Mouse (Mus musculus): ENCODE results near the gene Usf2.
"Not testable (repeated sequence)": the region's sequence is repeated elsewhere in the genome, so short reads cannot be mapped to it uniquely, and the experiment has no call there.

The Usf2 gene

DNA sequence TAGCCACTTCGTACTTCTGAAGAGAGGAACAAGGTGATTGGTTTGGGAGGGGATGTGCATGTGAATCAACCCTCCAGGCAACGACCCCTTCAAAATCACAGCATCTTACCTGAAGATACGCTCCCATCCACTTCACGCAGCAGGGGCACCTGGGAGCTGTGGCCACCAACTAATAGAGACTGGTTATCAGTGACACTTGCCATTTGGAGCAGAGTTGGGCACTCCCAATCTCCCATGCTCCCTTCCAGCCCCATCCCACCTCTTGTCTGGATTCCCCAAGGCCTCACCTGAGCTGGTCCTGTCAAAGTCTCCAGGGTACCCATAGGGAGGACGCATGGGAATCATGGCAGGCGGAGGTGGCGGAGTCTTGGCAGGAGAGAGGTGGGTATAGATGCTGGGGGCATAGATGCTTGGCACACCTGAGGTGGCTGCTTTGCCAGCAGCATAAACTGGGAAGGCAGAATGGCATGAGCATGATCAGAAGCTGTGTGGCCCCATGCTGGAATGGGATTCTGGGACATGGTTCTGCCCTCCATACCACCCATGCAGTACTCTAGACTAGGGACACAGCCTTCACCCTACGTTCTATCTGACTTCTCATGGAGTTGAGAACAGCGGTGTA lies 2.4 kb upstream of the Usf2 start:
- in situ Hi-C loops (cut with MboI; ENCODE audit: low sequenced_read_pairs) = no loop called here

DNA sequence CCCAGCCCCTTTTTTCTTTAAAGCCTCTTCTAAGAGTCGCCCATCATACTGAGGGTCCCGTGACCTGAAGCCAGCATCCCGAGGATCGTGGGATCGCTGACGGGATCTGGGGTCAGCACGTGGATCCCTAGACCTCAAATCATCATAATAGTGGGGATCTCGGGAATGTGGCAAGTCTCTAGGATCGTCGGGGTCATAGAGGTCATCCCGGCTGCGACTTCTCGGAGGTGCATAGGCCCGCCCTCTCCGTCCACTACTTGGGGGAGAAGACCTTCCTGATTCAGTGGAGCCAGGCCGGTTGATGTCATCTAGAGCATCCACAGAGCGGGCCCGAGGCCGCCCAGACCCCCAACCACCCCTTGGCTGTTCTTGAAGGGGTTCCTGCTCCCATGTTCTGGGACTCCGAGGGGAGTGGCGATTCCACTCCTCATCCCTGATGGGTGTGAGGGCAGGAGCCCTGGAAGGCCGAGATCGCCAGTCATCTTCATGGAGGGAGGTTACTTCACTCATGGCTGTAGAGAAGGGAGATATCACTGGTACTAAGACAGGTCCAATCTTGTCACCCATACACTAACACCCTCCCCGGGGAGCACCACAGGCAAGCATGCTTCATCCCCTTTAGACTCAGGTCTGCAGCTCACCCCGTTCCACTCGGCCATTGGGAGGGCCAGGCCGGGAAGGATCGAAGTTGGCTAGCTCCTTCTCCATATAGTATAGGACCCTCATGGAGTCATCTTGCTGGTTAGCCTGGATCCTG lies 1.7 kb upstream of the Usf2 start:
- in situ Hi-C loops (cut with MboI; ENCODE audit: low sequenced_read_pairs) = no loop called here

DNA sequence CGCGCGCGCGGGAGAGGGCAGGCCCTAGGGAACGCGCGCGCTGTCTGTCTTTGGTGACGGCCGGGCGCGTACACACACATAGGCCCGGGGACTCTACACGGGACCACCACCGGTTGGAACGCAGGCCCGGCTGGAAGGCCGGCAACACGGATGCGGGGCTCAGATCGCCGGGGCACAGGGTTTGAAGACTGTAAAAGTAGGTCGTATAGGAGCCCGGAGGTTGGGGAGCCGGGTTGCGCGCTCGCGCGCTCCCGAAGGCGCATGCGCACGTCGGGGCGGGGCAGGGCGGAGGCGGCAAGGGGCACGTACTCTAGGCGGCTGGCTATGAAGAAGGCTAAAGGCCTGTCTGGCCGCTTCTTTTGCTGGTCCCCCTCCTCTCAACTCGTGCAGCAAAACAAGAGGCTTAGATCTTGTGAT lies 772 bp upstream of the Usf2 start:
- in situ Hi-C loops (cut with MboI; ENCODE audit: low sequenced_read_pairs) = no loop called here

DNA sequence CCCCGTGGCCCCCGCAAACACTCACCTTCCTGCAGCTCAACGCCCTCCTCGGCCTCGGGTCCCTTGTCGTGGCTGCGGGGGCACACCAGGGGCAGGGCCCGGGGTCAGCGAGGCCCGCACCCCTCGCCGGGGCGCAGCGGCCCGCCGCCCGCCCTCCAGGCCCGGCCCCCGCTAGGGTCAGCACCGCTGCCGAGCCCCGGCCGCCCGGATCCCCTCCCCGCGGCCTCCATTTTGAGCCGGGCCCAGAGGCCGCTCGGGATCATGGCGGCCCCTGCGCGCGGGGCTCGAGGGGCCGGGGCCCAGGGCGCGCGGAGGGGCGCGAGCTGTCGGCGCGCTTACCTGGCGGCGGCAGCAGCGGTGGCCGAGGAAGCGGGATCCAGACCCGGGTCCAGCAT lies 249 bp downstream of the Usf2 start:
- in situ Hi-C loops (cut with MboI; ENCODE audit: low sequenced_read_pairs) = no loop called here

DNA sequence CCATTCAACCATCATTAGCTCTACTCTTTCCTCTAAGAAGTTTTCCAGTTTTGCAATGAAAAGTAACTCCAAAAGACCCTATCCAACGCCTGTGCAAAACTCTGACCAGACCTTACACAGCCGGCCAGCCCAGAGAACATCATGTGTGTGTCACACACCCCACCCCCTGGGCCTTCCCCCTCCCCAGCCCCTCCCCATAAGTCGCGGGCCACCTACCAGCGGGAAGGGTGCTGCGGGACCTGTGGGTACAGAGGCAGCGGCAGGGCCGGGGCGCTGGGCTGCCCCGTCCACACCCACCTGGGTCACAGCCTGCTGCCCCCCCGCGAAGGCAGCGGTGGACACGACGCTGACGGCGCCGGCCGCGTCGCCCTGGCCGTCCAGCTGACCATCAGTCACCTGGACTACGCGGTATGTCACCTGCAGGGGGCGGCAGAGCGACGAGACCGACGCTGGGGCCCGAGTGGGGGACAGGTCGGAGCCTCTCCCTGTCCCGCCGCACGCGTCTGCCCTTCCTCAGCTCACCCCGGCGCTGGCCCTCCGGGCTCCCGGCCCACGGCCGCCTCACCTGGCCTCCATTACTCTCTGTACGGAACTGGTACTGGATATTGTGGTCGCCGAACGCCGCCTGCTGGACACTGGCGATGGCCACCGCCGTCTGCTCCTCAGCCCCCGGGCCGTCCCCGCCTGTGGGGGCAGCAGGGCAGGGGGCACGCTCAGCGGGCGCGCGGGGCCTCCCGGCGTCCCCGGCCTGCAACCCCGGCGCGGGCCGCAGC lies 833 bp downstream of the Usf2 start:
- in situ Hi-C loops (cut with MboI; ENCODE audit: low sequenced_read_pairs) = no loop called here

DNA sequence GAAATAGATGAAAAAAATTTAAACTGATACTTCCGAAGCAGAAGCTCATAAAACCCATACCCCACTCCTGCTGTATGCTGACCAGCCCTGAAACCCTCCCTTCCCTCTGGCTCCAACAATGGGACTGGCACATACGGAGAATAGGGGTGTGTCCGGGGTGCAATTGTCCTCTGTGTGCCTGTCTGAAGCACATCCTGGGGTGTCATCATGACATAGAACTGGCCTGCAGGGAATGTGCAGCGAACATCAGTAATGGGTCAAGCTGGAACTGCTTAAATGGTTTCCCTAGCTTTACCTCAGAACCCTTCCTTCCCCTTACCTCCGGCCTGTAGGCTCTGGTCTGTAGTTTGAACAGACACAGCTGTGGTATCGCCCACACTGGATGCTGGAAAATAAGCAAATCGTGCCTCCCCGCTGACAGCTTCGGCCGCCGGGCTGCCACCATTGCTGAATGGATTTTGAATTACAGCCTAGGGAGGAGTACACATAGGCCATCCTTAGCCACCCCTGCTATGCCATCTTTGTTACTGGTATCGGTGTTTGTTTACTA lies 1.6 kb downstream of the Usf2 start:
- in situ Hi-C loops (cut with MboI; ENCODE audit: low sequenced_read_pairs) = no loop called here

DNA sequence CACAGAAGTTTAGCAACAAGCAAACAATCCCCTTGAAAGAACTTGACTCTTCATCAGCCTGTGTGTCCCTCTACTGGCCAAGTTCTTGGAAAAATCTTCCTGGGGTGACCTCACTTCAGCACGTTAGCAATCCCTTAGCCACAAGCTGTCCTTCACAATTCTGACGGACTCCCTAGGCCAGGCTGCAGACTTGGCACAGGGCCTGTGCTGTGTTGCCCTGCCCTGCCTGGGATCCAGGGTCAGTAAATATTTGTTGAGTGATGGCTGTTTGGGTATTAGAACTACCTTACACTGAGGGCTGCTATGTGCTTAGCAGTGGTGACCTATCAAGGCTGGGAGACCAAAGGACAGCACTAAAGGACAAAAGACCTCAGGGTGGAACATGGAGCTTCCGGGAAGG lies 2.6 kb downstream of the Usf2 start:
- in situ Hi-C loops (cut with MboI; ENCODE audit: low sequenced_read_pairs) = no loop called here

DNA sequence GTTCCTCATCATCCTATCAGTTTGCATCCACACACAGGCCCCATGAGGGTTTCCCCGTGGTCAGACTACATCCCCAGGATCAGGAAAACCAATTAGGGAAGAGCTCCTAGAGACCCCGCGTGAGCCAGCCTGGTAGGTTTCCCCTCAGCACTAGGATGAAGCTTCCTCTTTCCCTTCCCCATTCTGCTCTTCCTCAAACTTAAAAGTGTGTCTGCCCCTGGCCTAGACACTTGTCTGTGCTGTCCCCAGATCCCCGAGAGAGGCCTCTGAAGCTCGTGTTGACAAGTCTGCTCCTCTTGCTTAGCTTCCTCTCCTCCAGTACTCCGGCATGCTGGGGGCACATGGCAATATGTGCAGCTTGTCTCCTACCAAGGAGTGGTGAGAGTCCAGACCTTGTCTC lies 3.1 kb downstream of the Usf2 start:
- in situ Hi-C loops (cut with MboI; ENCODE audit: low sequenced_read_pairs) = no loop called here

DNA sequence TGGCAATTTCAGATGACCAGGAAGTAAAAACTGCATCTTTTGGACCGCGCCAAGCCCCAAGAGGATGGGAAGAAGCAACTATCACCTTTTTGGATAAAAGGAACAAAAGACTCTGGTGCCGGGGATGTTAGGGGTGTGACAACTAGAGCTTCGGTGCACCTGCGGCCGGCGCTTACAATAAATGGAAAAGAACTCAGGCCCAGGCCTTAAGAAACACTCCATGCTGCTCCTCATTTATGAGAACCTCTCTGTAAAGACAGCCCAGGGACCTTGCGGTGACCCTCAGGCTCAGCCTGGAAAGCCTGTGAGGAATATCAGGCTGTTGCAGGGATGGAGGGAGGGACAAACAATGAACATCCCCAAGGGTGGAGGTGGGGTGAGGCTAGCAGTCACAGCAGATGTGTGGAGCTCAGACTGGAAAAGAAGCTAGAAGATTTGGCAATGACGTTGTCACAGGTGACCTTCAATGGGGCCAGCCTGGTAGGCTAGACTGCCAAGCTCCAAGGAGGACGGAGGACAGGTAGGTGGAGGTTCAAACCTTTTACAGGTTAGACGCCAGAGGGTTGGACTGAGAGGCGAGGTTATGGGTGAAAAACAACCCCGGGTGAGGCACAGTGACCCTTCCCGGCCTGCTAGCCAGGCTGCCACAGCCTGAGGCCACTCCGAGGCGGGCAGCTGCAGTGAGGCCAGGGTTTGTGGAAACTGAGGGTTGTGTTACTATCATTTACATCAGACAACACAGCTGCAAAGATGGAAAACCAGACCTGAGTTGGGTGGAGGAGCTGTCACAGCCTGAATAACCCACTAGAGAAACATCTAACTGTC lies 4.0 kb downstream of the Usf2 start:
- in situ Hi-C loops (cut with MboI; ENCODE audit: low sequenced_read_pairs) = no loop called here

DNA sequence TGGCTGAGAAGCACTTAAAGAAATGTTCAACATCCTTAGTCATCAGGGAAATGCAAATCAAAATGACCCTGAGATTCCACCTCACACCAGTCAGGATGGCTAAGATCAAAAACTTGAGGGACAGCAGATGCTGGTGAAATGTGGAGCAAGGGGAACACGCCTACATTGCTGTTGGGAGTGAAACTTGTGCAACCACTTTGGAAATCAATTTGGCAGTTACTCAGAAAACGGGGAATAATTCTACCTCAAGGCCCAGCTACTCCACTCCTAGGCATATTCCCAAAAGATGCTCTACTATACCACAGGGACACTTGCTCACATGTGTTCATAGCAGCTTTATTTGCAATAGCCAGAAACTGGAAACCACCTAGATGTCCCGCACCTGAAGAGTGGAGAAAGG lies 6.7 kb downstream of the Usf2 start:
- in situ Hi-C loops (cut with MboI; ENCODE audit: low sequenced_read_pairs) = not testable (repeated sequence)

DNA sequence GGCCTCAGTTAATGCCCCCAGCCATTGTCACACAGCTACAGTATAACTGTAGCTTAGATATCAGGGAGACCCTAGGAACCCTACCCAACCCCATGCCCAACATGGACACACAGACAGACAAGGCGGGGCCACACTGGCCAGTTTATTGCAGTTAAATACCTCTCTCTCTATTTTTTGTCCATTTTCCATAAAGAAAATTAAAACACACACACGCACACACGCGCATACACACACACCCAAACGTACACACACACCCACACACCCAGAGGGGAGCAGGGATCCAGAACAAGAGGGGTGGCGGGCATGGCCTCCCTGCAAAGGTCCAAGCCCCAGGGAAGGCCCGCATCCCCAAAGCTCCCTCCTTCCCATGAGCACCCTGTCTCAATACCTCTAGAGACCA lies 10.7 kb downstream of the Usf2 start:
- in situ Hi-C loops (cut with MboI; ENCODE audit: low sequenced_read_pairs) = no loop called here

DNA sequence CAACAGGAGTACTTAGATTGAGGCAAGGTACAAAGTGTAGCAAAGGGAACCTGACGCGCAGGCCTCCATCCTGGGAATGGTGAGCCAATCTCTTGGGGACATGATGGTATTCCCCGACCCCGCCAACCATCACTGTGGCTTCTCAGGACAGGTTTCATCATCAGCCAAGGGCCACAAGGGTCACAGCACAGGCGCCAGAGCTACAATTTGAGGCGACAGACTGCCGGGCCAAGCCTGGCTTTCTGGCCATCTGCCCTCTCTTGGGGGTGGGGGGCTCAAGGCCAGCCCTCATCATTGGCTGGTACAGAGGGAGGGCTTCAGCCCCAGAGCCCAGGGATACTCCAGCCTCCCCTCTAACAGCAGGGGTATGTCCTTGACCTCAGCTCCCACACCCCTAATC lies 11.1 kb downstream of the Usf2 start:
- in situ Hi-C loops (cut with MboI; ENCODE audit: low sequenced_read_pairs) = not testable (repeated sequence)

DNA sequence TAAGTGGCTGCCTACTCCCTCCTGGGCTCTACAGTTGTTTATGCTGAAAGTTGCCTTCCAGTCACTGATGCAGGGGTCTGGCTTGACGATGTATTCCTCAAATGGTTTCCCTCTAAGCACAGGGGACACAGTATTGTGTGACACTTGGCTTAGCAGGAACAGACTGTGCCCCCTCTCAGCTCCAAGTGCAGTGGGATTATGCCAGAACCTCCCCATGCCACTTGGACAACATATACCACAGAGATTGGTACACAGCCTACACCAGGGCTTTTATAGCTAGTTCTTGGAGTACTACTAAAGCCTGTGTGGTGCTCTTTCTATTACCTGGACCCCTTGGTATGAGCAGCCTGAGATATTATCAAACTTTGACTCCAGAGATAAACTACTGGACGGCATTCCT lies 11.9 kb downstream of the Usf2 start:
- in situ Hi-C loops (cut with MboI; ENCODE audit: low sequenced_read_pairs) = not testable (repeated sequence)

DNA sequence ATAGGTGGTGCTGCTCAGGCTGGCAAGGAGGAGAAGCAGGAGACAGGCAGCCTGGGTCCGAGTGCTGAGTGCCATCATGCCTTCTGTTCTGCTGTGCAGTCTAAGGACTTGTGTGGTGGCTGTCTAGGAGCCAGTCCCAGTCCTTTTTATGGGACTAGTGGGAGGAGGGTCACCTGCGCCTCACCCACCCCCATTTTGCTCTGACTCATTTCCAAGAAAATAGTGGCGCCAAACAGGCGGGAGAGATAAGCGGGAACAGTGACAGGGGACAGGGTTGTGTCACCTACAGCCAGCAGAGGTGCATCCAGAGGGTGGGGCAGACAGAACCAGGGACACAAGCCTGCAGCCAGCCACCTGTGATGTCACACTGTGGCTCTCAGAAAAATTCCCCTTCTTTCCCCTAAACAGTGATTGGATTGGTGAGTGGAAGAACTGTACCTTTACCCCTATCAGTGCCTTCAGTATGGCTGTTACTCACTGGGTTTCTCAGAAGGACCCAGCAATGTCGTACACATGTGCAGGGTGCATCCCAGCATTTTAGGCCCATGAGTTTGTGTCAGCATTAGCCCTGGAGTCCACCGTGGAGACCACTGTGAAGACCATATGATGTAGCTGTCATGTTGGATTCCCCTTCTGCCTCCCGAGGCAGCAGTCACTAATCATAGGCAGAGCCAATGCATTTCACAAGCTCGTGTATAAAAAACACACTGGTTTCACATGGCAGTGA lies 12.5 kb downstream of the Usf2 start, which contains the start of gene Hamp:
TSS of gene Hamp (minus strand) at position 124 of the 727 bp plus-strand sequence.
- in situ Hi-C loops (cut with MboI; ENCODE audit: low sequenced_read_pairs) = no loop called here

DNA sequence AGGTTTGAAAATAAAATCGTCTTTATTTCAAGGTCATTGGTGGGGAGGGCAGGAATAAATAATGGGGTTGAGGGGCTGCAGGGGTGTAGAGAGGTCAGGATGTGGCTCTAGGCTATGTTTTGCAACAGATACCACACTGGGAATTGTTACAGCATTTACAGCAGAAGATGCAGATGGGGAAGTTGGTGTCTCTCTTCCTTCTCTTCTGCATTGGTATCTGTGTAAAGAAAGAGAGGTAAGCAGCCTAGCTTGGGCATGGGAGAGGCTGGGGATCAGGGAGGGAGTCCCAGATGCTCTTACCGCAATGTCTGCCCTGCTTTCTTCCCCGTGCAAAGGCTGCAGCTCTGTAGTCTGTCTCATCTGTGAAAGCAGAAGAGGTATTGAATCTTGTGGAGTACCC lies 14.2 kb downstream of the Usf2 start:
- in situ Hi-C loops (cut with MboI; ENCODE audit: low sequenced_read_pairs) = not testable (repeated sequence)

DNA sequence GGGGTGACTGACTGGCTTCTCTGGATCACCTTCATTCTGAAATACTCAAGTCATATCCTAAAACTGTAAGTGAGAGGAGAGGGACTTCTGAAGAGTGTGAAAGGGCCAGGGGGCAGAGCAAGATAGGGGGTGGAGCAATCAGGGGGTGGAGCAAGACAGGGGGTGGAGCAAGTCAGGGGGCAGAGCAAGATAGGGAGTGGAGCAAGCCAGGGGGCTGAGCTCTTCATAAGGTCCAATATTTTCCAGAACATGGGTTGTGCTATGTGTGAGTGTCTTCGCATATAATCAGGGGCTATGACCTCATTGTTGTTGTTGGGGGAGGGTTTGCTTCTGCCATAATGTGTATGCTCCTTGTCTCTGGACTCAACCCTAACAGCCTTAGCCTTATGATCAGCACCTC lies 16.5 kb downstream of the Usf2 start:
- in situ Hi-C loops (cut with MboI; ENCODE audit: low sequenced_read_pairs) = not testable (repeated sequence)

DNA sequence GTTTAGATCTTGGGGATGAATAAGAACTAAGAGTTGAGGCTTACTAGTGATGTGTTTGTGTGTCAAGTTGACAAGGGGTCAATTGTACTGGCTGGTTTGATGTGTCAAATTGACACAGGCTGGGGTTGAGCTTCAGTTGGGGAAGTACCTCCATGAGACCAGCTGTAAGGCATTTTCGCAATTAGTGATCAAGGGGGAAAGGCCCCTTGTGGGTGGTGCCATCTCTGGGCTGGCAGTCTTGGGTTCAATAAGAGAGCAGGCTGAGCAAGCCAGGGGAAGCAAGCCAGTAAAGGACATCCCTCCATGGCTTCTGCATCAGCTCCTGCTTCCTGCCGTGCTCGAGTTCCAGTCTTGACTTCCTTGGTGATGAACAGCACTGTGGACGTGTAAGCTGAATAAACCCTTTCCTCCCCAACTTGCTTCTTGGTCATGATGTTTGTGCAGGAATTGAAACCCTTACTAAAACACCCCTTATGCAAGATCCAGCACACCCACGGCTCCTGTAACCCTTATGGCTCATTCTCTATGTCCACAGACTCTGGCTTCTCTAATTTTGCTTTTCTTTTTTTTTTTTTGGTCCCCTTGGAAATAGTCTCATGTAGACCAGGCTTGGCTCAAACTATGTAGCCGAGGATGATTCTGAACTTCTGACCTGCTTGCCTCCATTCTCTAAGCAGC lies 21.0 kb downstream of the Usf2 start:
- in situ Hi-C loops (cut with MboI; ENCODE audit: low sequenced_read_pairs) = not testable (repeated sequence)

DNA sequence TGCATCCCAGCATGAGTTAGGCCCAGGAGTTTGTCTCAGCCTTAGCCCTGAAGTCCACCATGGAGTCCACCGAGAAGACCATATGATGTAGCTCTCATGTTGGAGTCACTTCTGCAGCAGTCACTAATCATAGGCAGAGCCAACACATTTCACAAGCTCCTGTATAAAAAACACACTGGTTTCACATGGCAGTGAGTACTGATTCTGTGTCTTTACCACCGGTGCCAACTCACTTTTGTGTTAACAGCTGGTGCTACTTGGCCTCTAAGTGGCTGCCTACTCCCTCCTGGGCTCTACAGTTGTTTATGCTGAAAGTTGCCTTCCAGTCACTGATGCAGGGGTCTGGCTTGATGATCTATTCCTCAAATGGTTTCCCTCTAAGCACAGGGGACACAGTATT lies 32.0 kb downstream of the Usf2 start, which contains the start of gene Hamp2:
TSS of gene Hamp2 (minus strand) at position 101 of the 400 bp plus-strand sequence.
- in situ Hi-C loops (cut with MboI; ENCODE audit: low sequenced_read_pairs) = not testable (repeated sequence)

DNA sequence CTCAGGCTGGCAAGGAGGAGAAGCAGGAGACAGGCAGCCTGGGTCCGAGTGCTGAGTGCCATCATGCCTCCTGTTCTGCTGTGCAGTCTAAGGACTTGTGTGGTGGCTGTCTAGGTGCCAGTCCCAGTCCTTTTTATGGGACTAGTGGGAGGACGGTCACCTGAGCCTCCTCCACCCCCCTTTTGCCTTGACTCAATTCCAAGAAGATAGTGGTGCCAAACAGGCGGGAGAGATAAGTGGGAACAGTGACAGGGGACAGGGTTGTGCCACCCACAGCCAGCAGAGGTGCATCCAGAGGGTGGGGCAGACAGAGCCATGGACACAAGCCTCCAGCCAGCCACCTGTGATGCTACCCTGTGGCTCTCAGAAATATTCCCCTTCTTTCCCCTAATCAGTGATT lies 32.5 kb downstream of the Usf2 start:
- in situ Hi-C loops (cut with MboI; ENCODE audit: low sequenced_read_pairs) = no loop called here

Measured in CH12F3 (cell line).